Comparison of ENCODE assay signal across 1 mouse cellular context in the genomic region with DNA sequence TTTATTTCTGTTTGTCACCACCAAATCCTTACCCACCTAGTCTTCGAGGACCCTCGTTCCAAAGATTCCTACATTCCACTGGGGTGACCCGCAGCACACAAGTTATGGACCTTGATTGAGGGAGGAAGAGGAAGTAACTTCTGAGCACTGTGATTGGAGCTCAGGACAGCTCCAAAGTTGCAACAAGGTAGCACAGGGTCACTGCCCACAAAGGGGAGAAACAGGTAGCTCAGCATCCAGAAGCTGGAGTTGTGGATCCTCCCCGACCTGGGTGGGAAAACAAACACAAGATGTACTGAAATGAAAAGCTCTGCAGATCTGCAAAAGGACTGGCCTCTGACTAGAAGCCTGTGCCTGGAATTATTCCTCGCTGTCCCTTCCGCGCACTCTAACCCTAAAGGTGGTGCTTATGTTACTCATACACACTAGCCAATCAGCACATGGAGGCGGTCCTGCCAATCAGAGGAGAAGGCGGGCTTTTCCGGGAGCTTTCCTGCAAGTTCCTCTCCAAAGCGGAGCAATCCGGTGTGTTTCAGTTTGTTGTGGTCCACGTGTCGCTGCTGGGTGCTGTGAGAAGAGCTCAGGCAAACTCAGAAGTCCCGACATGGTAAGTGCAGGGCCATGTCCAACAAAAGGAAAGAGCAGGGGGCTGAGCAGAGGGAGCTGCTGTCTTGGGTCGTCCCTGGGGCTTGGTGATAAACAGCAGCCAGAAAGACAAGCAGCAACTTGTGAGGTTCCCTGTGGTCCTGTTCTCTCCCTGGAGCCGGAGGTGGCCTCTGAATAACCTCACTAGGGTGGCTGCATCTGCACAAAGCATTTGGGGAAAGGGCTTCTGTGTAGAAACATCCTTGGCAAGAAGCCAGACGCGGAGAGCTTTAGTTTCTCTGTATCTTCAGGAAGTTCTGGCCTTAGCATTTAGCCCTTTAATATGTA.
A peak's percentile ranks its signal among the peaks of the same experiment; 100 is the strongest.
TF ChIP-seq lines count a peak whose summit lies in the region.

No protein-coding gene starts in this region.

TF ChIP-seq in CH12.LX, 34 proteins besides CTCF, POLR2A, EP300 and RAD21:
- TF ChIP-seq NRF1 (IDR thresholded peaks at IDR 0.05; ENCODE audit: low read depth, low read length) (0 out of 2 replicates have a peak, but pooled peaks have one; percentile 9), TCF12 (IDR thresholded peaks at IDR 0.05; ENCODE audit: low read depth, low read length) (peak; percentile 21; the same call in 1 of the 2 replicates), MYC (IDR thresholded peaks at IDR 0.05; ENCODE audit: low read depth, low read length) (peak; percentile 91), SIN3A (IDR thresholded peaks at IDR 0.05; ENCODE audit: low read length) (peak; percentile 86), NELFE (IDR thresholded peaks at IDR 0.05; ENCODE audit: low read depth, low read length) (peak; percentile 57; the same call in 1 of the 2 replicates), TBP (conservative IDR thresholded peaks at IDR 0.05; ENCODE audit: low read depth, low read length) (peak; percentile 71; the same call in 1 of the 2 replicates), MAX (IDR thresholded peaks at IDR 0.05; ENCODE audit: low read length) (peak; percentile 90), HCFC1 (IDR thresholded peaks at IDR 0.05; ENCODE audit: low read depth, low read length) (peak; percentile 75), POLR2AphosphoS2 (IDR thresholded peaks at IDR 0.05; ENCODE audit: low read depth, low read length) (0 out of 2 replicates have a peak, but pooled peaks have one; percentile 34), MXI1 (IDR thresholded peaks at IDR 0.05; ENCODE audit: low read depth, low read length) (peak; percentile 96), ELF1 (IDR thresholded peaks at IDR 0.05; ENCODE audit: low read depth, low read length) (peak; percentile 80), CHD2 (IDR thresholded peaks at IDR 0.05; ENCODE audit: low read length) (peak; percentile 47; the same call in 1 of the 2 replicates), KAT2A (IDR thresholded peaks at IDR 0.05; ENCODE audit: insufficient replicate concordance, low read length) (peak; percentile 72; the same call in 1 of the 2 replicates)
